Mouse (Mus musculus): ENCODE measurements at regions not wholly inside any gene's neighbourhood (a gene's known extent, or its start where the extent isn't known, plus 50 kb on each side); places are given as distances from the start of the nearest gene placed in this dataset.
"Not testable (repeated sequence)": the region's sequence is repeated elsewhere in the genome, so short reads cannot be mapped to it uniquely, and the experiment has no call there.

- H3K4me1 ChIP-seq = peaks cover 6% of the 10 kb centered on the region; the same call in 1 of the 2 replicates
- H3K36me3 ChIP-seq (replicated peaks) = no peaks in the 10 kb centered on the region
- H3K27me3 ChIP-seq (replicated peaks; ENCODE audit: low read depth, poor library complexity, severe bottlenecking) = no peaks in the 10 kb centered on the region
- no peak overlapping the region for H3K27ac ChIP-seq (replicated peaks)
- 0 out of 2 replicates have a peak, but pooled peaks cover under 1% of the 10 kb centered on the region for H3K9me3 ChIP-seq
- DNase-seq (ENCODE audit: low spot score) = no peak
- 92% methylated on average over 5 of the region's 5 CpGs for WGBS
- H3K4me3 ChIP-seq = no peak overlapping the region
Observed at GRCm38 (mm10) chr5:25639187-25639586, 66.4 kb downstream of the Xrcc2 start.

- no peaks in the 10 kb centered on the region for H3K36me3 ChIP-seq (replicated peaks)
- DNase-seq (ENCODE audit: low spot score) = no peak
- H3K4me3 ChIP-seq = no peak overlapping the region
- no peak overlapping the region for H3K27ac ChIP-seq (replicated peaks)
- no peaks in the 10 kb centered on the region for H3K27me3 ChIP-seq (replicated peaks; ENCODE audit: low read depth, poor library complexity, severe bottlenecking)
- H3K9me3 ChIP-seq = 0 out of 2 replicates have a peak, but pooled peaks cover 8% of the 10 kb centered on the region
- H3K4me1 ChIP-seq = no peaks in the 10 kb centered on the region
Observed at GRCm38 (mm10) chr5:25638097-25638496, 67.5 kb downstream of the Xrcc2 start.

GRCm38 (mm10) chr5:25632861-25633535 is 72.6 kb downstream of the Xrcc2 start:
- no peaks in the 10 kb centered on the region for H3K27me3 ChIP-seq (replicated peaks; ENCODE audit: low read depth, poor library complexity, severe bottlenecking)
- H3K36me3 ChIP-seq (replicated peaks) = no peaks in the 10 kb centered on the region
- no peak overlapping the region for H3K4me3 ChIP-seq
- DNase-seq (ENCODE audit: low spot score) = no peak
- 0 out of 2 replicates have a peak, but pooled peaks cover 11% of the 10 kb centered on the region for H3K9me3 ChIP-seq
- 68% methylated on average over 5 of the region's 5 CpGs for WGBS
- no peaks in the 10 kb centered on the region for H3K4me1 ChIP-seq
- H3K27ac ChIP-seq (replicated peaks) = no peak overlapping the region

GRCm38 (mm10) chr5:25629731-25630130 is 75.9 kb downstream of the Xrcc2 start:
- no peaks in the 10 kb centered on the region for H3K36me3 ChIP-seq (replicated peaks)
- H3K27me3 ChIP-seq (replicated peaks; ENCODE audit: low read depth, poor library complexity, severe bottlenecking) = no peaks in the 10 kb centered on the region
- DNase-seq (ENCODE audit: low spot score) = no peak
- H3K4me1 ChIP-seq = no peaks in the 10 kb centered on the region; the same call in 1 of the 2 replicates
- H3K27ac ChIP-seq (replicated peaks) = no peak overlapping the region
- H3K4me3 ChIP-seq = no peak overlapping the region
- WGBS = 84% methylated on average over 4 of the region's 4 CpGs
- 0 out of 2 replicates have a peak, but pooled peaks cover 11% of the 10 kb centered on the region for H3K9me3 ChIP-seq

- WGBS = 87% methylated on average over 5 of the region's 5 CpGs
- no peak overlapping the region for H3K27ac ChIP-seq (replicated peaks)
- H3K4me3 ChIP-seq = no peak overlapping the region
- H3K4me1 ChIP-seq = no peaks in the 10 kb centered on the region; the same call in 1 of the 2 replicates
- H3K9me3 ChIP-seq = 0 out of 2 replicates have a peak, but pooled peaks cover 4% of the 10 kb centered on the region
- no peaks in the 10 kb centered on the region for H3K36me3 ChIP-seq (replicated peaks)
- no peaks in the 10 kb centered on the region for H3K27me3 ChIP-seq (replicated peaks; ENCODE audit: low read depth, poor library complexity, severe bottlenecking)
- no peak for DNase-seq (ENCODE audit: low spot score)
Observed at GRCm38 (mm10) chr5:25628504-25628903, 77.1 kb downstream of the Xrcc2 start.

GRCm38 (mm10) chr5:25627086-25627485 is 78.5 kb downstream of the Xrcc2 start:
- DNase-seq (ENCODE audit: low spot score) = no peak
- Histone ChIP-seq H3K36me3 (replicated peaks) (no peaks in the 10 kb centered on the region), H3K27ac (replicated peaks) (no peak overlapping the region), H3K4me1 (no peaks in the 10 kb centered on the region; the same call in 1 of the 2 replicates), H3K9me3 (0 out of 2 replicates have a peak, but pooled peaks cover 3% of the 10 kb centered on the region), H3K4me3 (no peak overlapping the region), H3K27me3 (replicated peaks; ENCODE audit: low read depth, poor library complexity, severe bottlenecking) (no peaks in the 10 kb centered on the region)
- WGBS = 78% methylated on average over 5 of the region's 5 CpGs

GRCm38 (mm10) chr5:25624029-25624428 is 81.6 kb downstream of the Xrcc2 start:
- H3K4me1 ChIP-seq = no peaks in the 10 kb centered on the region; the same call in 1 of the 2 replicates

GRCm38 (mm10) chr5:25619872-25620271 is 85.8 kb downstream of the Xrcc2 start:
- Histone ChIP-seq H3K36me3 (replicated peaks) (no peaks in the 10 kb centered on the region), H3K9me3 (no peaks in the 10 kb centered on the region), H3K27me3 (replicated peaks; ENCODE audit: low read depth, poor library complexity, severe bottlenecking) (no peaks in the 10 kb centered on the region), H3K4me3 (no peak overlapping the region), H3K4me1 (no peaks in the 10 kb centered on the region), H3K27ac (replicated peaks) (no peak overlapping the region)
- DNase-seq (ENCODE audit: low spot score) = no peak
- 86% methylated on average over 5 of the region's 5 CpGs for WGBS

More at GRCm38 (mm10) chr5:25624029-25624428, 81.6 kb downstream of the Xrcc2 start:
- WGBS = 72% methylated on average over 1 of the region's 1 CpGs
- H3K27me3 ChIP-seq (replicated peaks; ENCODE audit: low read depth, poor library complexity, severe bottlenecking) = no peaks in the 10 kb centered on the region
- H3K4me3 ChIP-seq = no peak overlapping the region
- H3K9me3 ChIP-seq = no peaks in the 10 kb centered on the region
- no peak for DNase-seq (ENCODE audit: low spot score)
- H3K27ac ChIP-seq (replicated peaks) = no peak overlapping the region
- no peaks in the 10 kb centered on the region for H3K36me3 ChIP-seq (replicated peaks)

GRCm38 (mm10) chr5:25619337-25619736 is 86.3 kb downstream of the Xrcc2 start:
- 73% methylated on average over 2 of the region's 2 CpGs for WGBS
- H3K36me3 ChIP-seq (replicated peaks); H3K9me3 ChIP-seq; H3K27ac ChIP-seq (replicated peaks); H3K4me3 ChIP-seq; DNase-seq (ENCODE audit: low spot score); H3K27me3 ChIP-seq (replicated peaks; ENCODE audit: low read depth, poor library complexity, severe bottlenecking); H3K4me1 ChIP-seq: not testable (repeated sequence)

- WGBS = 91% methylated on average over 4 of the region's 4 CpGs
- H3K27me3 ChIP-seq (replicated peaks; ENCODE audit: low read depth, poor library complexity, severe bottlenecking) = no peaks in the 10 kb centered on the region
- no peak overlapping the region for H3K4me3 ChIP-seq
- no peaks in the 10 kb centered on the region for H3K36me3 ChIP-seq (replicated peaks)
- no peaks in the 10 kb centered on the region for H3K4me1 ChIP-seq
- no peak for DNase-seq (ENCODE audit: low spot score)
- 0 out of 2 replicates have a peak overlapping the region, but pooled peaks have one; percentile 6 for H3K27ac ChIP-seq (replicated peaks)
- no peaks in the 10 kb centered on the region for H3K9me3 ChIP-seq
Observed at GRCm38 (mm10) chr5:25614659-25615061, 91.0 kb downstream of the Xrcc2 start.

- Histone ChIP-seq H3K27ac (replicated peaks) (no peak overlapping the region), H3K36me3 (replicated peaks) (no peaks in the 10 kb centered on the region)
- WGBS = 79% methylated on average over 8 of the region's 8 CpGs
Observed at GRCm38 (mm10) chr5:25613844-25614658, 91.6 kb downstream of the Xrcc2 start.

GRCm38 (mm10) chr5:25612036-25612705 is 93.5 kb downstream of the Xrcc2 start:
- H3K9me3 ChIP-seq = no peaks in the 10 kb centered on the region
- no peaks in the 10 kb centered on the region for H3K27me3 ChIP-seq (replicated peaks; ENCODE audit: low read depth, poor library complexity, severe bottlenecking)
- no peak for DNase-seq (ENCODE audit: low spot score)
- WGBS = 83% methylated on average over 9 of the region's 9 CpGs
- no peaks in the 10 kb centered on the region for H3K4me1 ChIP-seq
- no peak overlapping the region for H3K27ac ChIP-seq (replicated peaks)
- no peaks in the 10 kb centered on the region for H3K36me3 ChIP-seq (replicated peaks)
- H3K4me3 ChIP-seq = no peak overlapping the region

More at GRCm38 (mm10) chr5:25613844-25614658, 91.6 kb downstream of the Xrcc2 start:
- H3K4me3 ChIP-seq = no peak overlapping the region
- no peaks in the 10 kb centered on the region for H3K9me3 ChIP-seq
- no peak for DNase-seq (ENCODE audit: low spot score)
- H3K27me3 ChIP-seq (replicated peaks; ENCODE audit: low read depth, poor library complexity, severe bottlenecking) = no peaks in the 10 kb centered on the region
- H3K4me1 ChIP-seq = no peaks in the 10 kb centered on the region

Data from embryonic facial prominence, embryonic 10.5 days (tissue).